Mouse (Mus musculus) cerebral cortex, adult 2 months (tissue): ENCODE data around the gene Npepps.

Experiments
- WGBS: fragments of 180-500 bp; shearing (Covaris S2); methylation state at CpG from one replicate; pipeline ENCODE4 v1.1.7; 2018; 5-methylcytosine and 5-hydroxymethylcytosine counted together

Npepps gene

GRCm38 (mm10) chr11:97232436-97232835, 48.0 kb downstream of the Npepps start:
- 79% methylated on average over 5 of the region's 5 CpGs for WGBS

GRCm38 (mm10) chr11:97229396-97229795, 51.0 kb downstream of the Npepps start:
- WGBS: 72% methylated on average over 2 of the region's 2 CpGs

GRCm38 (mm10) chr11:97228985-97229384, 51.5 kb downstream of the Npepps start:
- 86% methylated on average over 7 of the region's 7 CpGs for WGBS

DNA sequence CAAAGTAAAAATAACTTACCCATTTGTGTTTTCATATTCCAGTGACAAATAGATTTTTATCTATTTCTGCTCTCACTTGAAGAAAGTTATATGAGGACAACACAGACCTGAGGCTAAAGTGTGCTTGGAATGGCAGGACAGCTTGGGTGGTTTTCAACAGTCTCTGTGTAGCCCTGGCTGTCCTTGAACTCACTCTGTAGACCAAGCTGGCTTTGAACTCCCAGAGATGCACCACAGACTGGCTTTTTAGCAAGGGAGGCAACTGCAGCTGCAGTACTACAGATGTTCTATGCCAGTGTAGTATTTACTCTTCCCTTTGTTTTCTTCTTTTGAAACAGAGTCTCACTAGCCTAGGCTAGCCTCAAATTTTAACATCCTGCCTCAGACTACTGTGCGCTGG, 54.3 kb downstream of the Npepps start:
- 97% methylated on average over 1 of the region's 1 CpGs for WGBS

DNA sequence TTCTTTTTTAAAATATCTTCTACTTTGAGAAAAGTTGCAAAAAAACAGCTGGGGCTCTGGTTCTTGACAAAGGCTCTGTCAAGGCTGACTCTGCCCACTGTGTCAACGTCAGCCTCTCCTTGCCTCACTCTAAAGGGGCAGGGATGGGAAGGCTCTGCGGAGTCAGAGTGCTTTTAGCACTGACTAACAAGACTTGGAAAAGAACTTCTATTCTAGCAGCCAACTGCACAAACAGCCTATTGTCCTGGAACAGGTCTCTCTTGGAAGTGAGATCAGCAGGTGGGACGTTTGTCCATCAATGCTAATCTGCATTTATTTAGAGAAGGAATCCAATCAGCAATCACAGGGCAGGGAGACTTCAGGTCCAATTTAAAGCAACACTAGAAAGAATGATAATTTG, 57.0 kb downstream of the Npepps start:
- WGBS: 20% methylated on average over 3 of the region's 3 CpGs

DNA sequence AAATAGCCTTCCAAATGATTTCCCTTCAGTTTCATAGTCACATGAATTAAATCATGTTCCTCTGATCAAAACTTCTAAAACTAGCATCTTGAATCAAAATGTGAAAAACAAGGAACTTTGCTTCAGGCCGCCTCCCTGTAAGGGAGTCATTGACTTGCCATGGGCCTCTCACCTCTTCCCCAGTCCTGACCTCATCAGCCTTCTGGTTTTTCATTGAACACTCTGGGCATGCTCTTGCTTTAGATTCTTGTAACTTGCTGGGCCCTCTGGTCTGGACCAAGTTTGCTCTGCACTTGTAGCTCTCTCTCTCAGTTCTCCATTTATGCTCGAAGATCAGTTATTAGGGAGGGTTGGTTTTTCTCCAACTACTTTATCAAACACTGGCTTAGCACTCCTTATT, 58.8 kb downstream of the Npepps start:
- 91% methylated on average over 2 of the region's 2 CpGs for WGBS

GRCm38 (mm10) chr11:97220211-97220610, 60.2 kb downstream of the Npepps start:
- WGBS: 50% methylated on average over 3 of the region's 3 CpGs

GRCm38 (mm10) chr11:97214411-97214810, 66.0 kb downstream of the Npepps start:
- WGBS: 95% methylated on average over 5 of the region's 5 CpGs

DNA sequence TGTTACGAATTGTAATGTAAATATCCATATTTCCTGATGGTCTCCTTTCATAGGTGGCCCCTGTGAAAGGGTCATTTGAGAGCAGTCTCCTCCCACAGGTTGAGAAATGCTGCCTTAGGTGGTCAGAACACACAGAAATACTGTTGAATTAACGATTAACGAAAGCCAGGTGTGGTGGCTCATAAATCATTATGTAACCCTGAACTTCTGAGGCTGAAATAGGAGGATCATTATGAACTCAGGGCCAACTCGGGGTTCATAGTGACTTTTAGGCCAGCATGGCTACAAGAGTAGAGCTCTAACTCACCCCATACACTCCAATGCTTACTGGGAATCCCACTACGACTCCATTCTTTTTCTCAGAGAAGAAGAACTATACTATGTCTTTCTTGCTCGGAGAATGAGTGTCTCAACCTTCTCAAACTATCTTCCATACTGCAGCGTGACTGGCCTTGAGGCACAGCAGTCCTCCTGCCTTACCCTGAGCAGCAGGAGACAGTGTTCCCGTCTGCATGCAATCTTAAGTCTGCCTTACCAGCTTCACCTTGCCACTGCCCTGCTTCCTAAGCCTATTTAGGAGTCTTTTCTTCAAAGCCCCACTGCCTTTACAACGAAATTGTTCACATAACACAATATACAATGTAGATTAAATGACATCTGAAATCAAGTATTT, 69.6 kb downstream of the Npepps start:
- 94% methylated on average over 9 of the region's 9 CpGs for WGBS

- WGBS: 36% methylated on average over 8 of the region's 8 CpGs
These were observed 73.4 kb downstream of the Npepps start for GRCm38 (mm10) chr11:97207011-97207422.

GRCm38 (mm10) chr11:97199519-97199918, 80.9 kb downstream of the Npepps start:
- WGBS: 86% methylated on average over 6 of the region's 6 CpGs

- WGBS: 24% methylated on average over 5 of the region's 5 CpGs
These were observed 81.8 kb downstream of the Npepps start for GRCm38 (mm10) chr11:97198601-97199000.

- 77% methylated on average over 8 of the region's 8 CpGs for WGBS
These were observed 83.4 kb downstream of the Npepps start for GRCm38 (mm10) chr11:97197021-97197420.

DNA sequence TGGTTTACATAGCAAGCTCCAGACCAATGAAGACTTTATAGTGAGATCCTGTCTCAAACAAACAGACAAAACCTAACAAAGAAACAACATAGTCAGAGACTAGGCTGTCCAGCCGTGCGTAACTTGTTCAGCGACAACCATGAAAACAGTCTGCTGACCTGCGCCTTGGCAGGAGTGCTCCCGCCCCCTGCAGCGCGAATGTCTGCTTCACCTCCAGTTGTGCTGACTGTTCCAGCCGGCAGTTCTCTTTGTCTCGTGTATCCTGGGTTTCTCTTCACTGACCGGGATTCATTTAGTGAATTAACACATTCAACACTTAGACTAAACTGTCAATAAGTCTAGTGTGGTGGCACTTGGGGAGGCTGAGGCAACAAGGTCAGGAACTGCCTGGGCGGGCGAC, 83.9 kb downstream of the Npepps start:
- 73% methylated on average over 12 of the region's 12 CpGs for WGBS

DNA sequence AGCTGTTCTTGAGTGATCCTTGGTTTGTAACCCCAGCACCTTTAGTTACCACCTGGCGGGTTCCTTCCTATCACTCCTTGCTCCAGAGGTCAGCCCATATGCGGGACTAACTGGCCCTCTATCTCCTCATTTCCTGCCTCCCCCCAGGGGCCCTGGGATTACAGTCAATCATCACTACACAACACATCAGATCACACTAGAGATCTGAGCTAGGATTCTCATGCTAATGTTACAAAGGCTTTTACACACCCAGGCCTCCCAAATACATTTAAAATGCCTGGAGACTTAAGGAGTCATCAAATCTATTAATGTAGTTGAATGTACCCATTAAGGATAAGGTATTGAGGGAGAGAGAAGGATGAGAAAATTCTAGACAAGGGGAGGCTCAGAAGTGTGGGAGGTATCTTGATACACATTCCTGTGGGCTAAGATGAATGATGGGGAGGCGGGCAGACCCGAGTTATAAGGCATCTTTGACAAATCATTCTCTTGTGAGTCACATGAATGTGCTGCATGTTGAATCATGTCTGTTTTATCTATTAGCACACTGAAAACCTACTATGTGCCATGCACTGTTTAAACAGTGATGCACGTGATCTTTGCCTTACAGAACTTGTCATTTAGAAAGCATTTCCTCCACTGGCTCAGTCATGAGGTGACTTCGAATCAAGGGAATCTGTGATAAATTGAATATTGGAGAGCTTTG, 88.4 kb downstream of the Npepps start:
- 76% methylated on average over 6 of the region's 6 CpGs for WGBS

DNA sequence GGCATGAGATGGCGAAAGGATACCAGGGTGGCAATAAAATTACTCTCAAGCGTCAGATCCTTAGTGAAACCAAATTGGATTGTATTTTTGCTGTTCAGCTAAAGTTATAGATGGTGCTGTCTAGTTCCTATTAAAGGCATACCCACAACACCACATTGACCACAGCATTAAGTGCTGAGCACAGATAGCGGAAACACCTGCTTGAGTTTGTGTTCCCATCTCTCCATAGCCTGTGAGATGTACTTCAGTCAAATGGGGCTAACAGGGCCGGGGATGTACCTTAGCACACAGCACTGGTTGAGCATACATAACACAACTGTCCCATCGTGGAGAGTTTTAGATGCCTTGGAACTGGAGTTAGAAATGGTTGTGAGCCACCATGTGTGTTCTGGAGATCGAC, 89.4 kb downstream of the Npepps start:
- WGBS: 87% methylated on average over 6 of the region's 6 CpGs

DNA sequence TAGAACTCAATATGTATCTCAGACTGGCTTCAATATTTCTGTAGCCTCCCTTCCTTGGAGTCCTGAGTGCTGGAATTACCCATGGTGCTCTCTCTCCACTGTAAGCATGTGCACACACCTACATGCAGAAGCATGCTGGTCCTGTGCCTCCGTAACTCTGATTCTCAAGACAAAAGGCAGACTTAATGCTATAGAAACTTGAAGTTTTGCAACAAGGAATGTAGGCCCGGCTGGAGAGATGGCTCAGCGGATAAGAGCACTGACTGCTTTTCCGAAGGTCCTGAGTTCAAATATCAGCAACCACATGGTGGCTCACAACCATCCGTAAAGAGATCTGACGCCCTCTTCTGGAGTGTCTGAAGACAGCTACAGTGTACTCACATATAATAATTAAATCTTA, 90.8 kb downstream of the Npepps start:
- WGBS: 81% methylated on average over 6 of the region's 6 CpGs

DNA sequence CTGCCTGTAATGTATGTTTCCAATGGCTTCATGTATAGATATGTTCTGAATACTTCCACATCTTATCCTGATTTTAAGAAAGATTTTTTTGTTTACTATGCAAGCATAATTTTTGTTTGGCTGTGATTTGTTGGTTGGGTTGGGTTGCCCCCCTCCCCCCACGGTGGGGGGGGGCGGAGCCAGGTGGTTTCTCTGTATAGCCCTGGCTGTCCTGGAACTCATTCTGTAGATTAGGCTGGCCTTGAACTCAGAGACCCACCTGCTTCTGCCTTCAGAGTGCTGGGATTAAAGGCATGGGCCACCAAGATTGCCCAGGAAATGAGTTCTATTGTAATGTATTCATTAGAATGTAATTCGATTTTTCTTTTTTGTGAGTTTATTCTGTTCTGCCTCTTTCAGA, 91.2 kb downstream of the Npepps start:
- WGBS: 35% methylated on average over 3 of the region's 3 CpGs

- WGBS: under 1% methylated on average over 15 of the region's 15 CpGs
These were observed 91.8 kb downstream of the Npepps start for GRCm38 (mm10) chr11:97188643-97188955.

GRCm38 (mm10) chr11:97187764-97188642, 92.4 kb downstream of the Npepps start, which contains the start of gene Kpnb1:
TSS of gene Kpnb1 (minus strand) at chr11:97187881.
- under 1% methylated on average over 99 of the region's 101 CpGs for WGBS

- WGBS: under 1% methylated on average over 69 of the region's 74 CpGs
These were observed 93.3 kb downstream of the Npepps start for GRCm38 (mm10) chr11:97186947-97187763.
